Mouse (Mus musculus) ES-CJ7 (cell line): ENCODE results near the gene Adamtsl3.

Experiments used
- DNase-seq: peaks from one replicate; pipeline ENCODE4 v3.0.0; 2011; ENCODE audit warnings: low read depth, low spot score

Gene Adamtsl3

DNA sequence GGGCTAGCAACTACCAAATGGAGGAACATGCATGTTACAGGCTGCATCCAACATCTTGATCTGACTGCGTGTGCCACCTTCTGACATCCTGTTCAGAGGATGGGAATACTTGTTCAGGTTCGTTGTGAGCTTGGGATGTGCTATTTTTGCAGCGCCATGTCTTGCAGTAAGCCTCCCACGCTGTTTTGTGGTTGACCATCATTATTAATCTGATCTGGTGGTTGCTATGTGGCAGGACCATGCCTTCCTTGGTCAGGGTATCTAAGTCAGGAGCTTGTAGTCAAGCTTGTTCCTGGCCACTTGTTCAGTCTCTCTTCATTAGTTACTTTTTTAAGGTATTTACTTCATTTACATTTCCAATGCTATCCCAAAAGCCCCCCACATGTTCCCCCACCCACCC lies 24.7 kb downstream of the Adamtsl3 start:
- no peak for DNase-seq

DNA sequence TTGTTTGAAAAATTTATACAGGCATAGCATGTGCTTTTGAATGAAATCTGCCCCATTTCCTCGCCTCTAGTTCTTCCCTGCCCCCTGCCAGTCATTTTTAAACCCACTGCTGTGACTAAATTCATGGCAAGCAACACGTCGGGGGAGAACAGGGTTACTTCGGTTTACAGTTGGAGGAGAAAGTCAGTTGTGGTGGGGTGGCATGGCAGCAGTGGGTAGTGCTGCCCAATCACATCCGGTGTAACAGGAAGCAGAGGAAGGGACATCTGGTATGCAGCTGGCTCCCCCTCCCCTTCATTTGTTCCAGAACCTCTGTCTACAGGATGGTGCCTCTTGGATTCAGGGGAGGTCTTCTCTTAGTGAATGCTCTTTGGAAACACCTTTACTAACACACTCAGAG lies 25.6 kb downstream of the Adamtsl3 start:
- DNase-seq, result no peak

- no peak for DNase-seq
Measured at GRCm38 (mm10) chr7:82364567-82364966, 29.1 kb downstream of the Adamtsl3 start.

GRCm38 (mm10) chr7:82366056-82366455 lies 30.6 kb downstream of the Adamtsl3 start:
- DNase-seq, result no peak

- no peak for DNase-seq
Measured at GRCm38 (mm10) chr7:82366471-82366870, 31.0 kb downstream of the Adamtsl3 start.

GRCm38 (mm10) chr7:82368047-82368446 lies 32.6 kb downstream of the Adamtsl3 start:
- DNase-seq, result no peak

DNA sequence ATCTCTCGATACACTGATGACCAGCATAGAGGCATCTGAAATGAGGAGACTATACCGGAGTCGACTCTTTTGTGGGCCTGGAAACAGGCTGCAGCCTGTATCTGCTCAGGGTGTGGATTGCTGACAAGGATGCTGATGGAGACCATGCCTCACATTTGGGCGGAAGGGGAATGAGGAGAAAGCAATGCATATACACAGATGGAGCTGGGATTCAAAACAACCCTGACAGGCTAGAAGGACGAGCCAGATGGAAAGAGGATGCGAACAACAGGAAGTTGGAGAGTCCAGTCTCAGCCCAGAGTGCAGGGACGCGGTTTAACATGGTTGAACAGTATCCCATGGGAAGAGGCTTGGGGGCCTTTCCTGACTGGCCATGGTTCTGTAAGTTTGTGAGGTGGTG lies 34.6 kb downstream of the Adamtsl3 start:
- DNase-seq, result no peak

- no peak for DNase-seq
Measured at GRCm38 (mm10) chr7:82371411-82371810, 35.9 kb downstream of the Adamtsl3 start.

DNA sequence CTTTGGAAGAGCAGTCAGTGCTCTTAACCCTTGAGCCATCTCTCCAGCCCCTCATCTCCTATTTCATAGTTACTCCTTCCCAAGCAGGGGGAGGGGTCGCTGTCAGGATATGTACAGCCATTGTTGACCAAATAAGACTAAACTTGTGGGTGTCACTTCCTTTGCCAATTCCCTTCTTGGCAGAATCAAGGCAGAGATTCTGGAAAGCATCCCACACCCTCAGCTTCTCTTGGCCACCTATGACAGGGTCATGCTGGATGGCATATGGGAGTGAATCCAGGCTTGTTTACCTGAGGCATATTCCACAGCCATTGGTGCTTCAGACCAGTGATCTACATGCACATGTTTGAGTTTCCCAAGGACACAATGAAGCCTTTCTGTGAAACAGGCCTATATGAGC lies 42.8 kb downstream of the Adamtsl3 start:
- no peak for DNase-seq

GRCm38 (mm10) chr7:82379765-82380164 lies 44.3 kb downstream of the Adamtsl3 start:
- no peak for DNase-seq

GRCm38 (mm10) chr7:82382843-82383535 lies 47.5 kb downstream of the Adamtsl3 start:
- no peak for DNase-seq

GRCm38 (mm10) chr7:82383536-82383848 lies 48.0 kb downstream of the Adamtsl3 start:
- DNase-seq, result no peak

DNA sequence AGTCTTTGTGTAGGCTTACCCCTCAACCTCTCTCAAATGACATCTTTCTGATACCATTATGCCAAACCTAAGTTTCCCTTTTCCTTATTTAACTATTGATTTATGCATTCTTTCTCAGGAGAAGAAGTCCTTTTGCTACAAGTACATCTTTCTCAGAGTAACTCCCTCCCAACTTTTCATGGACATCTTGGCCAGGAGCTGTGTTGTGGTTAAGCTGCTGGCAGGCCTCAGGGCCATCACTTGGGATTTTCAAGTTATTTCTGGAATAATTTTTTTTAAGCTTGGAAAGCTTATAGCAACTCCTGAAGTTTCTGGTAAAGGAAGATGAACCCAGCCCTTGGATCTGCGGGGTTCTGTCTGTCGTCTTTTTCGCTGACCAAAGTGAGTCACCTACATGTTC lies 51.6 kb downstream of the Adamtsl3 start:
- no peak for DNase-seq

- DNase-seq, result no peak
Measured at GRCm38 (mm10) chr7:82394435-82395186, 59.1 kb downstream of the Adamtsl3 start.

GRCm38 (mm10) chr7:82395239-82395638 lies 59.7 kb downstream of the Adamtsl3 start:
- no peak for DNase-seq

GRCm38 (mm10) chr7:82395751-82396512 lies 60.4 kb downstream of the Adamtsl3 start:
- DNase-seq, result no peak

DNA sequence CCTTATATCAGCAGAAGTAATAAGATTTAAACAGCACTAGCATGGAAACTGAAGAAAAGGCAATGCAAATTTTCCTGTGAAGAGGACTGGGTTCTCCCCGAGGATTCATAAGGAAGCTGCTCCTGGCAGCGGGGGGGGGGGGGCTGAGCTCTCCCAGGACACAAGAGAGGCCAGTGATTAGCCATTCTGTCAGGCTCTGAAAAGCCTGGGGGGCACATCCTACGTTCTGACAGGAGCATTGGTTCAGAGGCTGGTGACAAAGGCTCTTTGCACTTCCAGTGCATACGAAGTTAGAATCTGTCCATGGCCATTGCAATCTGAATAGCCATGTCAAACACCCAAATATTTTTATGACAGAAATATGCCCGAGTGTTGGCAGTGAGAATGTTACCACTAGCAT lies 61.4 kb downstream of the Adamtsl3 start:
- no peak for DNase-seq

- no peak for DNase-seq
Measured at GRCm38 (mm10) chr7:82397632-82398031, 62.1 kb downstream of the Adamtsl3 start.

DNA sequence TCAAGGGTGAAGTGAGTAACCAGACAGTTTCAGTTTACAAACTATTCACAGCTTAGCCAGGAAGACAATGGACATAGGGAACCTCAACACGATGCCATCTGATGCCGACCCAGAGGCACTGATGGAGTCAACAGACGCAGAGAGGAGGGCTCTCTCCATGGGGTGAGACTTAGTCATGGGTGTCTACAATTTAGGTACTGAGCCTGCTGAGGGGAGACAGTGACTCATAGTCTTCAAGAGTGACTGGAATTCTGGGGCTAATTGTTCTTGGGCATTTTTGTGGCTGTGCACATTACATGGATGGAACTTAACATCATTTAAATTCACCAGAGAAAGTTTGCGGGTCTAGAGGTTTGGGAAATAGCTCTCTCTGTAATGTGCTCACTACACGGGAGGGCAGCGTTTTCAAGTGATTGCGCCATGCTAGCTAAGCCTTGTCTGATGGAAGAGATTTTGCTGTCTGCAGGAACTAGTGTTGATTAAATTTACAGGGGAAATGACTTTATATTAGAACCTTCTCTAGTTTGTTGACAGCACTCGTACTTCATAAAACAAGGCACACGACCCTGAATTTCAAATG lies 70.1 kb downstream of the Adamtsl3 start:
- no peak for DNase-seq

- no peak for DNase-seq
Measured at GRCm38 (mm10) chr7:82410966-82411365, 75.5 kb downstream of the Adamtsl3 start.

DNA sequence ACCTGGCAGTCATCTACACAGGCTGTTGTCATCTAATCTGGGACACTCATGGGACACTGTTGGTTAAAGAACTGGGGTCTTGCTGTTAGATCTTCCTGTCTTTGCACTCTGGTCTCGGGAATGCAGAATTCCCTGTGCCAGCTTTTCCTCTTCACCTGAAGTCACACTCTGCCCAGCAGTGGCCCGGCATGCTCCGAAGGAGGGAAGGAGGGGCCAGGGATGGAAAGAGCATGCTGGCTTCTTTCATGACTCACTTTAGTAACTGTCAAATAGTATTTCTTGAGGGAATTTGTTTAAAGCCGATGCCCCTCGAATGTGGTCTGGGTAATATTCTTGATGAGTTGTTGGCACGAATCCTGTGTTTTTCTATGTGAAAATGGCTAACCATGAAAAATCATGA lies 81.2 kb downstream of the Adamtsl3 start:
- DNase-seq, result no peak

GRCm38 (mm10) chr7:82417053-82417452 lies 81.6 kb downstream of the Adamtsl3 start:
- no peak for DNase-seq
